Comparison of ENCODE assay signal across 18 mouse cellular contexts in genomic region chr9:68673221-68673620, GRCm38 (mm10).
"Had no signal": no experiment of that assay in that cellular context is flagged by ENCODE, and none has a peak within 500 bp of the region (broad histone marks: within the 10 kb centered on the region; RNA-seq: fewer than 3 reads in every experiment).

No protein-coding gene starts in this region.

- H3K4me1 ChIP-seq: limb, embryonic 15.5 days; liver, embryonic 13.5 days; stomach, embryonic 15.5 days had no signal

- H3K27ac ChIP-seq: kidney, embryonic 15.5 days; limb, embryonic 12.5 days; limb, embryonic 15.5 days; liver, embryonic 13.5 days; midbrain, embryonic 12.5 days; neural tube, embryonic 12.5 days; stomach, embryonic 15.5 days had no signal

- H3K4me3 ChIP-seq: kidney, embryonic 15.5 days; limb, embryonic 12.5 days; limb, embryonic 15.5 days; liver, embryonic 13.5 days; midbrain, embryonic 12.5 days; neural tube, embryonic 12.5 days; stomach, embryonic 15.5 days had no signal

- H3K9ac ChIP-seq: kidney, embryonic 15.5 days; limb, embryonic 12.5 days; limb, embryonic 15.5 days; liver, embryonic 13.5 days; midbrain, embryonic 12.5 days; neural tube, embryonic 12.5 days; stomach, embryonic 15.5 days had no signal

- H3K9me3 ChIP-seq: kidney, embryonic 15.5 days; limb, embryonic 12.5 days; limb, embryonic 15.5 days; liver, embryonic 13.5 days; midbrain, embryonic 12.5 days; neural tube, embryonic 12.5 days; stomach, embryonic 15.5 days had no signal

- ATAC-seq: intestine, postnatal 0 days; midbrain, embryonic 16.5 days had no signal

- DNase-seq: kidney, adult 2 months; left cerebral cortex, postnatal 4 days; liver, embryonic 13.5 days; lung, adult 2 months; lung, postnatal 14 days; lung, postnatal 4 days; retina, postnatal 1 day; right cerebral cortex, postnatal 25 days; spleen, adult 18-20 months; thymus, postnatal 25 days had no signal

- H3K4me2 ChIP-seq: kidney, embryonic 15.5 days; limb, embryonic 12.5 days; limb, embryonic 15.5 days; liver, embryonic 13.5 days; midbrain, embryonic 12.5 days; neural tube, embryonic 12.5 days; stomach, embryonic 15.5 days had no signal

- H3K27me3 ChIP-seq: kidney, embryonic 15.5 days; limb, embryonic 15.5 days; liver, embryonic 13.5 days; midbrain, embryonic 12.5 days; neural tube, embryonic 12.5 days; stomach, embryonic 15.5 days had no signal

- H3K36me3 ChIP-seq: kidney, embryonic 15.5 days; limb, embryonic 12.5 days; limb, embryonic 15.5 days; liver, embryonic 13.5 days; midbrain, embryonic 12.5 days; neural tube, embryonic 12.5 days; stomach, embryonic 15.5 days had no signal
